26 mouse cellular contexts compared by ENCODE assay signal in genomic region chr2:38708907-38709688, GRCm38 (mm10). TPM values are rescaled to one million over a fixed set of nuclear protein-coding genes. Genes with fewer than 3 reads are reported as not detected.
A peak's percentile ranks its signal among the peaks of the same experiment; 100 is the strongest.
DNase-seq lines count a peak whose midpoint lies in the region; ATAC-seq lines count a peak whose summit lies in the region.
"Had no signal": no experiment of that assay in that cellular context is flagged by ENCODE, and none has a peak within 500 bp of the region (broad histone marks: within the 10 kb centered on the region; RNA-seq: fewer than 3 reads in every experiment).

No protein-coding gene starts in this region.

- 26% methylated on average over 12 of the region's 12 CpGs for WGBS in heart, embryonic 12.5 days
- 25% methylated on average over 12 of the region's 12 CpGs for WGBS in midbrain, embryonic 11.5 days
- WGBS in midbrain, embryonic 15.5 days, result 28% methylated on average over 12 of the region's 12 CpGs

- no peak overlapping the region for H3K4me3 ChIP-seq in heart, embryonic 12.5 days
- no peak overlapping the region for H3K4me3 ChIP-seq in midbrain, embryonic 11.5 days (ENCODE audit: low read depth, low read length)
- no peak overlapping the region for H3K4me3 ChIP-seq in midbrain, embryonic 15.5 days
- H3K4me3 ChIP-seq: forebrain, embryonic 12.5 days; heart, embryonic 13.5 days; hindbrain, embryonic 15.5 days; liver, embryonic 13.5 days had no signal

- H3K4me2 ChIP-seq in heart, embryonic 12.5 days, result no peak overlapping the region
- no peak overlapping the region for H3K4me2 ChIP-seq in midbrain, embryonic 11.5 days
- no peak overlapping the region for H3K4me2 ChIP-seq in midbrain, embryonic 15.5 days
- H3K4me2 ChIP-seq: heart, embryonic 13.5 days; hindbrain, embryonic 15.5 days; liver, embryonic 13.5 days; lung, embryonic 15.5 days had no signal

- H3K9ac ChIP-seq in heart, embryonic 12.5 days, result no peak overlapping the region
- H3K9ac ChIP-seq in midbrain, embryonic 11.5 days (ENCODE audit: low read length), result no peak overlapping the region
- H3K9ac ChIP-seq in midbrain, embryonic 15.5 days, result no peak overlapping the region
- H3K9ac ChIP-seq: embryonic facial prominence, embryonic 12.5 days; forebrain, embryonic 12.5 days; heart, embryonic 13.5 days; hindbrain, embryonic 15.5 days; liver, embryonic 13.5 days; lung, embryonic 15.5 days had no signal

- H3K27me3 ChIP-seq in heart, embryonic 12.5 days (replicated peaks), result peaks cover 96% of the 10 kb centered on the region
- H3K27me3 ChIP-seq in midbrain, embryonic 11.5 days (ENCODE audit: control insufficient read depth, insufficient read depth, low read length), result peaks cover 93% of the 10 kb centered on the region
- peaks cover 80% of the 10 kb centered on the region for H3K27me3 ChIP-seq in midbrain, embryonic 15.5 days (replicated peaks)

- peaks cover 22% of the 10 kb centered on the region for H3K4me1 ChIP-seq in heart, embryonic 12.5 days (replicated peaks)
- peaks cover 18% of the 10 kb centered on the region for H3K4me1 ChIP-seq in midbrain, embryonic 11.5 days (ENCODE audit: control insufficient read depth, insufficient read depth, low read length)
- H3K4me1 ChIP-seq in midbrain, embryonic 15.5 days, result peaks cover 20% of the 10 kb centered on the region

- H3K36me3 ChIP-seq in heart, embryonic 12.5 days, result no peaks in the 10 kb centered on the region
- H3K36me3 ChIP-seq in midbrain, embryonic 11.5 days (ENCODE audit: control insufficient read depth, insufficient read depth, low read length), result no peaks in the 10 kb centered on the region
- no peaks in the 10 kb centered on the region for H3K36me3 ChIP-seq in midbrain, embryonic 15.5 days (replicated peaks)
- H3K36me3 ChIP-seq: embryonic facial prominence, embryonic 12.5 days; forebrain, embryonic 12.5 days; heart, embryonic 13.5 days; hindbrain, embryonic 15.5 days; liver, embryonic 13.5 days; lung, embryonic 15.5 days had no signal

- no peak for ATAC-seq in heart, embryonic 12.5 days (ENCODE audit: insufficient number of reproducible peaks, low FRiP score)
- ATAC-seq in midbrain, embryonic 11.5 days (ENCODE audit: low FRiP score), result no peak
- ATAC-seq in midbrain, embryonic 15.5 days (replicated peaks), result no peak

- DNase-seq in adrenal gland, adult 2 months, result peak; percentile 42
- DNase-seq in adrenal gland, adult 8-10 months, result no peak
- peak; percentile 64 for DNase-seq in heart, postnatal 4 days
- peak; percentile 92 for DNase-seq in midbrain, embryonic 11.5 days (ENCODE audit: low spot score, missing footprints)
- DNase-seq in left cerebral cortex, adult 9 months (ENCODE audit: low spot score in 2 of 2), result no peak
- DNase-seq: cerebellum, adult 2 months; cerebellum, postnatal 25 days; heart, adult 11 months; kidney, adult 8-10 months; kidney, postnatal 25 days; layer of hippocampus, postnatal 36 days; liver, embryonic 13.5 days; right cerebral cortex, postnatal 14 days; thymus, postnatal 36 days had no signal

- H3K27ac ChIP-seq in heart, embryonic 12.5 days (ENCODE audit: poor library complexity, severe bottlenecking), result no peak overlapping the region
- no peak overlapping the region for H3K27ac ChIP-seq in midbrain, embryonic 11.5 days (ENCODE audit: low read depth, low read length)
- no peak overlapping the region for H3K27ac ChIP-seq in midbrain, embryonic 15.5 days
- H3K27ac ChIP-seq: embryonic facial prominence, embryonic 12.5 days; forebrain, embryonic 12.5 days; heart, embryonic 13.5 days; hindbrain, embryonic 15.5 days; liver, embryonic 13.5 days; lung, embryonic 15.5 days; macrophage had no signal

- no peaks in the 10 kb centered on the region for H3K9me3 ChIP-seq in heart, embryonic 12.5 days (replicated peaks)
- no peaks in the 10 kb centered on the region for H3K9me3 ChIP-seq in midbrain, embryonic 11.5 days (ENCODE audit: control insufficient read depth, low read length)
- no peaks in the 10 kb centered on the region for H3K9me3 ChIP-seq in midbrain, embryonic 15.5 days
- H3K9me3 ChIP-seq: embryonic facial prominence, embryonic 12.5 days; forebrain, embryonic 12.5 days; heart, embryonic 13.5 days; hindbrain, embryonic 15.5 days; liver, embryonic 13.5 days; lung, embryonic 15.5 days had no signal

RNA-seq across cellular contexts. Expression of gene Nr5a1, which starts 5.2 kb away (rescaled TPM):
- 100 to 1,000 TPM; 302 to 765 TPM for total RNA-seq in adrenal gland, adult 2 months (2021)
- 836 and 1,436 TPM in 2 replicates for polyA plus RNA-seq in adrenal gland, adult 2 months (2012; rRNA removed)
- 100 to 1,000 TPM; 272 to 809 (median 569) TPM for total RNA-seq in adrenal gland, adult 8-10 months (2022)
- under 1 TPM; 0.10 to 0.14 TPM for total RNA-seq in heart, postnatal 4 days (2021)
- not detected in 2 replicates for polyA plus RNA-seq in heart, embryonic 12.5 days (2016; fragmentation: Nextera tagmentation; extraction: Ambion mirVana)
- polyA plus RNA-seq in midbrain, embryonic 11.5 days (2014; fragmentation: Nextera tagmentation; extraction: Ambion mirVana), result 0.04 TPM in 1 of 2 replicates, not detected in the other
- 0.58 and 1.0 TPM in 2 replicates for polyA plus RNA-seq in midbrain, embryonic 15.5 days (2015; fragmentation: Nextera tagmentation; extraction: Ambion mirVana)
- total RNA-seq: gastrocnemius, adult 18-20 months; hematopoietic stem cell, adult 5-6 weeks; layer of hippocampus, postnatal 36 days; left cerebral cortex, postnatal 14 days; neutrophil, adult 5-6 weeks had no signal
- polyA plus RNA-seq: cerebellum, adult 2 months; heart, embryonic 13.5 days; hindbrain, embryonic 15.5 days; liver, embryonic 13.5 days; macrophage had no signal

Comparison
In these comparisons a context has a peak if more than half of its experiments do, and no peak if none do; other contexts are left out.
1. DNase-seq: peak in adrenal gland, adult 2 months (single experiment), heart, postnatal 4 days (single experiment) and midbrain, embryonic 11.5 days (single experiment); none in adrenal gland, adult 8-10 months (single experiment) and left cerebral cortex, adult 9 months (0 of 2).
2. RNA of gene Nr5a1, which starts 5.2 kb away (polyA plus RNA-seq): 836 to 1,436 TPM in adrenal gland, adult 2 months; 0.58 to 1.0 TPM in midbrain, embryonic 15.5 days, 0.04 TPM in midbrain, embryonic 11.5 days and not detected in heart, embryonic 12.5 days; every median in the first group is over 100 times any median in the second.